8 mouse cellular contexts compared by ENCODE assay signal in genomic region chr2:56119368-56119767, GRCm38 (mm10).
DNase-seq lines count a peak whose midpoint lies in the region; ATAC-seq and TF ChIP-seq lines count a peak whose summit lies in the region.

No protein-coding gene starts in this region.

- no peaks in the 10 kb centered on the region for H3K9me3 ChIP-seq in forebrain, embryonic 16.5 days (ENCODE audit: control insufficient read depth, low read length)
- no peaks in the 10 kb centered on the region for H3K9me3 ChIP-seq in midbrain, postnatal 0 days (ENCODE audit: low read length)

- WGBS in forebrain, embryonic 16.5 days: 22% methylated on average over 6 of the region's 6 CpGs
- WGBS in midbrain, postnatal 0 days: 17% methylated on average over 6 of the region's 6 CpGs

- ATAC-seq in forebrain, embryonic 16.5 days: peak; percentile 77
- ATAC-seq in midbrain, postnatal 0 days (ENCODE audit: low FRiP score): no peak
- ATAC-seq in erythroid progenitor cell, adult 5-6 weeks (replicated peaks; ENCODE audit: low FRiP score, poor library complexity, severe bottlenecking): no peak

- H3K4me2 ChIP-seq in forebrain, embryonic 16.5 days (ENCODE audit: low read length): 0 out of 2 replicates have a peak overlapping the region, but pooled peaks have one; percentile 9
- H3K4me2 ChIP-seq in midbrain, postnatal 0 days (ENCODE audit: low read depth, low read length, poor library complexity, severe bottlenecking): peak overlapping the region; percentile 27; the same call in 1 of the 2 replicates

- no peak for DNase-seq in gastrocnemius, adult 2 months
- DNase-seq in gastrocnemius, adult 8-10 months (ENCODE audit: low spot score in 2 of 2): no peak
- peak; percentile 15 for DNase-seq in thymus, postnatal 0 days (ENCODE audit: low spot score)
- DNase-seq in thymus, postnatal 10 days (ENCODE audit: low spot score in 2 of 2): no peak
- peak; percentile 84 for DNase-seq in midbrain, postnatal 0 days (ENCODE audit: low spot score)
- DNase-seq in spleen, adult 18-20 months: no peak

- no peak overlapping the region for H3K9ac ChIP-seq in forebrain, embryonic 16.5 days (replicated peaks; ENCODE audit: low read depth, low read length)
- H3K9ac ChIP-seq in midbrain, postnatal 0 days (replicated peaks; ENCODE audit: low read length, poor library complexity, severe bottlenecking): no peak overlapping the region

- TF ChIP-seq CTCF in gastrocnemius, adult 2 months (IDR thresholded peaks at IDR 0.05): peak; percentile 39; the same call in 1 of the 2 replicates
- peak; percentile 77 for TF ChIP-seq CTCF in midbrain, postnatal 0 days (IDR thresholded peaks at IDR 0.05)

- H3K4me1 ChIP-seq in forebrain, embryonic 16.5 days (replicated peaks; ENCODE audit: control insufficient read depth, insufficient read depth, low read length): peaks cover 4% of the 10 kb centered on the region; the same call in 1 of the 2 replicates
- no peaks in the 10 kb centered on the region for H3K4me1 ChIP-seq in midbrain, postnatal 0 days (ENCODE audit: insufficient read depth, low read length)

- no peak overlapping the region for H3K27ac ChIP-seq in gastrocnemius, adult 2 months
- H3K27ac ChIP-seq in forebrain, embryonic 16.5 days (ENCODE audit: low read length): no peak overlapping the region
- no peak overlapping the region for H3K27ac ChIP-seq in midbrain, postnatal 0 days (ENCODE audit: low read depth, low read length)

- no peak overlapping the region for H3K4me3 ChIP-seq in gastrocnemius, adult 2 months
- H3K4me3 ChIP-seq in forebrain, embryonic 16.5 days (replicated peaks; ENCODE audit: low read length): no peak overlapping the region
- no peak overlapping the region for H3K4me3 ChIP-seq in midbrain, postnatal 0 days (ENCODE audit: low read depth, low read length)

- no peaks in the 10 kb centered on the region for H3K27me3 ChIP-seq in forebrain, embryonic 16.5 days (replicated peaks; ENCODE audit: control insufficient read depth, insufficient read depth, low read length)
- peaks cover 6% of the 10 kb centered on the region for H3K27me3 ChIP-seq in midbrain, postnatal 0 days (ENCODE audit: insufficient read depth, low read length)

- H3K36me3 ChIP-seq in forebrain, embryonic 16.5 days (ENCODE audit: control insufficient read depth, insufficient read depth): no peaks in the 10 kb centered on the region
- H3K36me3 ChIP-seq in midbrain, postnatal 0 days (ENCODE audit: insufficient read depth, low read length): no peaks in the 10 kb centered on the region

- intact Hi-C loops in gastrocnemius, adult 2 months (cut with DNase I): loop anchor here (10.0 kb wide), 1 partner anchor 1715 kb away; no protein-coding TSS in a partner anchor

Comparison
In these comparisons a context has a peak if more than half of its experiments do, and no peak if none do; other contexts are left out.
1. DNase-seq: peak in thymus, postnatal 0 days (single experiment) and midbrain, postnatal 0 days (single experiment); none in gastrocnemius, adult 2 months (single experiment), gastrocnemius, adult 8-10 months (0 of 2), thymus, postnatal 10 days (0 of 2) and spleen, adult 18-20 months (0 of 2).